Mouse (Mus musculus) mature B cell (primary cell): ENCODE measurements around the gene Srsf10.

ENCODE experiments used
- in situ Hi-C: fragments of 300-500 bp; cut with MboI; formaldehyde crosslinking; loops from 2 replicates; pipeline ENCODE4 v1.14.3; 2019

Gene Srsf10

GRCm38 (mm10) chr4:135918635-135919279, 63.2 kb downstream of the Srsf10 start:
- in situ Hi-C loops, result no loop called here

DNA sequence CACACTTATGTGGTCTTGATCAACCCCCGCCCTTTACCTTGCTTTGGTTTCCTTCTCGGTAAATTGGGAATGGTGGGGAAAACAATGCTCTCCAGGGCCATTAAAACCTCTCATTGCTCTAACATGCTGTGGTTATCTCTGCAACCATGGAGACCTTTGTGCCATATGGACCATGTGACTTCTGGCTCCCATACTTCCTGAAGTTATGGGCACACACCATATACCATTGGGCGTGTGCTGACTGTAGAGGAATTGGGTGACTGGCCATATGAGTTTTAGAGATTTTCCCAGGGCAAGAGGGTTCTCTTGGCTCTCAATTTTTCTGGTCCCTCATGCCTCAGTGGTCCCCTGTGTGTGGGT, 63.7 kb downstream of the Srsf10 start:
- in situ Hi-C loops, result no loop called here
